Mouse (Mus musculus) ES-E14 (cell line): ENCODE results near the gene Lgr6. TPM values are rescaled to one million over a fixed set of nuclear protein-coding genes. Genes with fewer than 3 reads are reported as not detected.

ENCODE experiments used
- DNase-seq: peaks from one replicate; pipeline ENCODE4 v3.0.0-alpha.2; 2013; ENCODE audit warnings: low read depth, low spot score
- H3K27ac ChIP-seq: 2 replicates; pipeline ENCODE4 v1.5.1; 2012; ENCODE audit warnings: low read depth, mild to moderate bottlenecking, low read length, moderate library complexity, mixed read lengths; ENCODE audit not compliant: poor library complexity, insufficient read depth, severe bottlenecking
- H3K36me3 ChIP-seq: 2 replicates; pipeline ENCODE4 v1.6.1; 2012; ENCODE audit warnings: mild to moderate bottlenecking, low read length, moderate library complexity, mixed read lengths; ENCODE audit not compliant: control insufficient read depth, poor library complexity, insufficient read depth, severe bottlenecking
- H3K4me1 ChIP-seq, 2 experiments: fragments of 150-350 bp in 1 of 2; sonication (generic) in 1 of 2; 2 replicates each; pipeline ENCODE4 v1.6.1; 2012; ENCODE audit warnings: low read length in 2 of 2, mild to moderate bottlenecking in 1 of 2, mixed read lengths in 1 of 2; ENCODE audit not compliant: control insufficient read depth in 2 of 2, insufficient read depth in 2 of 2, poor library complexity in 1 of 2
- H3K4me3 ChIP-seq, 2 experiments: fragments of 150-350 bp in 1 of 2; sonication (generic) in 1 of 2; 2 replicates each; pipeline ENCODE4 v1.5.1; 2012; ENCODE audit warnings: low read length in 2 of 2, low read depth in 1 of 2, mild to moderate bottlenecking in 1 of 2, mixed read lengths in 1 of 2; ENCODE audit not compliant: insufficient read depth in 1 of 2, poor library complexity in 1 of 2, severe bottlenecking in 1 of 2
- H3K9ac ChIP-seq: 2 replicates; pipeline ENCODE4 v1.6.1; 2012; ENCODE audit warnings: low read depth, mild to moderate bottlenecking, low read length, mixed read lengths; ENCODE audit not compliant: poor library complexity, insufficient read depth, severe bottlenecking
- H3K9me3 ChIP-seq: fragments of 150-350 bp; sonication (generic); 2 replicates; pipeline ENCODE4 v1.6.1; 2012; ENCODE audit warnings: low read depth, mild to moderate bottlenecking, low read length; ENCODE audit not compliant: control insufficient read depth, insufficient read depth
- CHD2 ChIP-seq: IDR thresholded peaks from 2 replicates; pipeline ENCODE4 v1.6.1; 2014; ENCODE audit warnings: mild to moderate bottlenecking, low read depth, low read length, inconsistent platforms
- HCFC1 ChIP-seq: IDR thresholded peaks from 2 replicates; pipeline ENCODE4 v1.6.1; 2012; ENCODE audit warnings: low read length, inconsistent platforms, borderline replicate concordance; ENCODE audit not compliant: insufficient read depth
- MAFK ChIP-seq: IDR thresholded peaks from 2 replicates; pipeline ENCODE4 v1.6.1; 2014; ENCODE audit warnings: mild to moderate bottlenecking, low read depth, low read length, inconsistent platforms; ENCODE audit not compliant: insufficient read depth
- ZC3H11A ChIP-seq: IDR thresholded peaks from 2 replicates; pipeline ENCODE4 v1.6.1; 2012; ENCODE audit warnings: low read depth, mild to moderate bottlenecking, inconsistent platforms, low read length, borderline replicate concordance
- ZNF384 ChIP-seq: IDR thresholded peaks from 2 replicates; pipeline ENCODE4 v1.6.1; 2012; ENCODE audit warnings: low read depth, low read length, inconsistent platforms
- in situ Hi-C, 2 experiments: fragments of 600-800 bp; cut with MboI; formaldehyde crosslinking; loops; one replicate each; pipeline ENCODE4 v1.15.1; 2025; ENCODE audit warnings: low sequenced_read_pairs in 2 of 2, inconsistent platforms in 1 of 2; ENCODE audit not compliant: unreplicated experiment in 2 of 2
- total RNA-seq: library from RNA; depleted of rRNA; stranded (reverse); fragments of 300-350 nt; gene quantifications from 2 replicates; pipeline ENCODE4 v1.2.3, GENCODE M21; 2012

Gene Lgr6
- total RNA-seq, 1 experiment, result 1.7 TPM

- H3K36me3 ChIP-seq, result no peaks in the 10 kb centered on the region
- no peak overlapping the region for H3K4me3 ChIP-seq
- H3K27ac ChIP-seq, result no peak overlapping the region
- no peaks in the 10 kb centered on the region; a peak in 1 of 4 replicates for H3K4me1 ChIP-seq
- H3K9me3 ChIP-seq, result no peaks in the 10 kb centered on the region
- TF ChIP-seq ZNF384 (no peak), ZC3H11A (no peak), HCFC1 (no peak), CHD2 (no peak), MAFK (no peak)
- in situ Hi-C loops, result no loop called here
- DNase-seq, result no peak
- H3K9ac ChIP-seq, result no peak overlapping the region
These were observed 85.8 kb downstream of the Lgr6 start for GRCm38 (mm10) chr1:135019087-135019774.

- Histone ChIP-seq H3K4me3 (no peak overlapping the region), H3K9ac (no peak overlapping the region), H3K27ac (no peak overlapping the region), H3K4me1 (no peaks in the 10 kb centered on the region; a peak in 1 of 4 replicates), H3K36me3 (no peaks in the 10 kb centered on the region), H3K9me3 (no peaks in the 10 kb centered on the region)
- in situ Hi-C loops, result no loop called here
- DNase-seq, result no peak
- TF ChIP-seq ZNF384 (no peak), MAFK (no peak), CHD2 (no peak), HCFC1 (no peak), ZC3H11A (no peak)
These were observed 87.4 kb downstream of the Lgr6 start for GRCm38 (mm10) chr1:135017656-135018015.

- Histone ChIP-seq H3K9me3 (no peaks in the 10 kb centered on the region), H3K4me3 (no peak overlapping the region), H3K27ac (no peak overlapping the region), H3K36me3 (no peaks in the 10 kb centered on the region), H3K4me1 (no peaks in the 10 kb centered on the region; a peak in 1 of 4 replicates), H3K9ac (no peak overlapping the region)
- no peak for TF ChIP-seq HCFC1
- TF ChIP-seq ZC3H11A, result no peak
- no peak for TF ChIP-seq MAFK
- no peak for TF ChIP-seq CHD2
- TF ChIP-seq ZNF384, result no peak
- DNase-seq, result no peak
- in situ Hi-C loops, result no loop called here
These were observed 88.0 kb downstream of the Lgr6 start for GRCm38 (mm10) chr1:135016907-135017655.

GRCm38 (mm10) chr1:135014921-135015445, 90.1 kb downstream of the Lgr6 start:
- H3K4me1 ChIP-seq, result no peaks in the 10 kb centered on the region; a peak in 1 of 4 replicates
- in situ Hi-C loops, result no loop called here
- H3K4me3 ChIP-seq, result no peak overlapping the region
- no peak overlapping the region for H3K9ac ChIP-seq
- no peak overlapping the region for H3K27ac ChIP-seq
- no peaks in the 10 kb centered on the region for H3K36me3 ChIP-seq
- TF ChIP-seq HCFC1, result no peak
- no peak for TF ChIP-seq CHD2
- TF ChIP-seq ZNF384, result no peak
- no peak for TF ChIP-seq ZC3H11A
- no peak for TF ChIP-seq MAFK
- H3K9me3 ChIP-seq, result no peaks in the 10 kb centered on the region
- no peak for DNase-seq
